8 mouse cellular contexts compared by ENCODE assay signal in the genomic region with DNA sequence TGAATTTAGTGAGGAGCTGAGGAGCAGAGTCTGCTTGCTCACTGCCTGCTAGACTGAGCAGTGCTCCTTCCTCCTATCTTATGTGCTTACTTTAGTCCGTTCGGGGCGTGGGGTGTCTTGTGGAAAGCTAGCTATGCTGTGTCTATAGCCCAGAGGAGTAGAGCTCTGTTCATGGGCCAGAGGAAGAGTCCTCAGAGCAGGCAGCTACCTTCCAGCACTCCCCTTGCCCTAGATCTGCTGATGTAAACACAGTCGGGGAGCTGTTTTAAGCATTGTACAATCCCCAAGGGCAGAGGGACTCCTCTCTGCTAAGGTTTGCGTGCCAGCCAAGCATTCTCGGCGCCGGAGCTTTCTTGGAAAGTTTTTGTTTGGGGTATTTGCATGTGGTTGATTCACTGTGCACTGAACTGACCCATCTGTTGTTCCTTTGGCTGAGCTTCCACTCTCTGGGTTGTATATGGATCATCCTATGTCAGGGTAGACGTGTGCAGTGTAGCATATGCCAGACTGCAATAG. TPM values are rescaled to one million over a fixed set of nuclear protein-coding genes. Genes with fewer than 3 reads are reported as not detected.
DNase-seq lines count a peak whose midpoint lies in the region; ATAC-seq and TF ChIP-seq lines count a peak whose summit lies in the region.

No protein-coding gene starts in this region.

- TF ChIP-seq POLR2A in heart, adult 2 months (IDR thresholded peaks at IDR 0.05; ENCODE audit: insufficient read depth, low read depth, low read length), result no peak

- H3K27me3 ChIP-seq in heart, adult 2 months (ENCODE audit: control insufficient read depth, insufficient read depth, low read length), result no peaks in the 10 kb centered on the region
- H3K27me3 ChIP-seq in intestine, postnatal 0 days (replicated peaks; ENCODE audit: control insufficient read depth, insufficient read depth, low read length), result no peaks in the 10 kb centered on the region
- H3K27me3 ChIP-seq in midbrain, embryonic 13.5 days, result no peaks in the 10 kb centered on the region
- no peaks in the 10 kb centered on the region for H3K27me3 ChIP-seq in hindbrain, embryonic 13.5 days

- peak overlapping the region; percentile 52 for H3K27ac ChIP-seq in heart, adult 2 months
- no peak overlapping the region for H3K27ac ChIP-seq in intestine, postnatal 0 days (ENCODE audit: low read depth, low read length)
- H3K27ac ChIP-seq in midbrain, embryonic 13.5 days, result no peak overlapping the region
- H3K27ac ChIP-seq in hindbrain, embryonic 13.5 days, result no peak overlapping the region

- TF ChIP-seq CTCF in heart, adult 2 months (IDR thresholded peaks at IDR 0.05), result no peak
- TF ChIP-seq CTCF in intestine, postnatal 0 days (IDR thresholded peaks at IDR 0.05; ENCODE audit: low read depth), result no peak

- H3K4me3 ChIP-seq in heart, adult 2 months, result peak overlapping the region; percentile 17; the same call in 1 of the 2 replicates
- H3K4me3 ChIP-seq in intestine, postnatal 0 days (ENCODE audit: low read depth, low read length), result no peak overlapping the region
- H3K4me3 ChIP-seq in midbrain, embryonic 13.5 days (replicated peaks), result no peak overlapping the region
- no peak overlapping the region for H3K4me3 ChIP-seq in hindbrain, embryonic 13.5 days

- peaks cover 6% of the 10 kb centered on the region for H3K4me1 ChIP-seq in heart, adult 2 months (ENCODE audit: control insufficient read depth, insufficient read depth, low read length)
- no peaks in the 10 kb centered on the region for H3K4me1 ChIP-seq in intestine, postnatal 0 days (replicated peaks; ENCODE audit: control insufficient read depth, insufficient read depth, low read length)
- no peaks in the 10 kb centered on the region for H3K4me1 ChIP-seq in midbrain, embryonic 13.5 days (replicated peaks)
- H3K4me1 ChIP-seq in hindbrain, embryonic 13.5 days (replicated peaks), result no peaks in the 10 kb centered on the region

- no peak for TF ChIP-seq EP300 in heart, adult 2 months (IDR thresholded peaks at IDR 0.05; ENCODE audit: insufficient read depth, low read depth, low read length)

- DNase-seq in heart, adult 2 months, result peak; percentile 42 to 51
- DNase-seq in heart, postnatal 4 days, result no peak
- peak; percentile 30 for DNase-seq in thymus, postnatal 4 days
- no peak for DNase-seq in thymus, postnatal 10 days (ENCODE audit: low spot score in 2 of 2)
- DNase-seq in c-Kit-positive CD71-positive TER-119-positive erythroid progenitor cells, embryonic 14.5 days (ENCODE audit: low spot score), result no peak

- 47% methylated on average over 9 of the region's 9 CpGs for WGBS in heart, adult 2 months
- WGBS in intestine, postnatal 0 days, result 57% methylated on average over 9 of the region's 9 CpGs
- 64% methylated on average over 9 of the region's 9 CpGs for WGBS in midbrain, embryonic 13.5 days
- WGBS in hindbrain, embryonic 13.5 days, result 56% methylated on average over 9 of the region's 9 CpGs

- peaks cover 2% of the 10 kb centered on the region; the same call in 1 of the 2 replicates for H3K36me3 ChIP-seq in heart, adult 2 months (ENCODE audit: control insufficient read depth, insufficient read depth, low read length)
- H3K36me3 ChIP-seq in intestine, postnatal 0 days (ENCODE audit: control insufficient read depth, insufficient read depth), result no peaks in the 10 kb centered on the region; the same call in 1 of the 2 replicates
- no peaks in the 10 kb centered on the region for H3K36me3 ChIP-seq in midbrain, embryonic 13.5 days
- H3K36me3 ChIP-seq in hindbrain, embryonic 13.5 days, result no peaks in the 10 kb centered on the region

- H3K9ac ChIP-seq in heart, adult 2 months (ENCODE audit: low read depth, low read length), result no peak overlapping the region
- no peak overlapping the region for H3K9ac ChIP-seq in intestine, postnatal 0 days (ENCODE audit: low read depth, low read length)
- H3K9ac ChIP-seq in midbrain, embryonic 13.5 days (replicated peaks), result no peak overlapping the region
- no peak overlapping the region for H3K9ac ChIP-seq in hindbrain, embryonic 13.5 days

- intact Hi-C loops in heart, adult 2 months (cut with DNase I), result no loop called here

- no peaks in the 10 kb centered on the region for H3K79me2 ChIP-seq in heart, adult 2 months (replicated peaks; ENCODE audit: control insufficient read depth, insufficient read depth, low read length)

- no peaks in the 10 kb centered on the region for H3K9me3 ChIP-seq in intestine, postnatal 0 days (ENCODE audit: control insufficient read depth)
- H3K9me3 ChIP-seq in midbrain, embryonic 13.5 days, result no peaks in the 10 kb centered on the region
- H3K9me3 ChIP-seq in hindbrain, embryonic 13.5 days, result no peaks in the 10 kb centered on the region

- peak overlapping the region; percentile 13; the same call in 1 of the 2 replicates for H3K4me2 ChIP-seq in intestine, postnatal 0 days (replicated peaks; ENCODE audit: low read depth)
- no peak overlapping the region for H3K4me2 ChIP-seq in midbrain, embryonic 13.5 days (replicated peaks)
- H3K4me2 ChIP-seq in hindbrain, embryonic 13.5 days, result no peak overlapping the region

- no peak for ATAC-seq in intestine, postnatal 0 days
- ATAC-seq in midbrain, embryonic 13.5 days, result no peak
- ATAC-seq in hindbrain, embryonic 13.5 days (ENCODE audit: low FRiP score), result no peak

RNA-seq across cellular contexts. Expression of a gene that starts 32.6 kb away (rescaled TPM):
- total RNA-seq in heart, adult 2 months (2021), result 10 to 100 TPM; 14.6 to 16.1 TPM
- polyA plus RNA-seq in heart, adult 2 months (2012; rRNA removed), result 21.5 and 30.3 TPM in 2 replicates
- total RNA-seq in heart, postnatal 4 days (2021), result 1 to 10 TPM; 7.2 to 8.7 TPM
- 68.1 and 74.0 TPM in 2 replicates for polyA plus RNA-seq in intestine, postnatal 0 days (2015; fragmentation: Nextera tagmentation; extraction: Ambion mirVana)
- polyA plus RNA-seq in midbrain, embryonic 13.5 days (2015; fragmentation: Nextera tagmentation; extraction: Ambion mirVana), result 18.6 and 21.1 TPM in 2 replicates
- 21.0 and 21.5 TPM in 2 replicates for polyA plus RNA-seq in hindbrain, embryonic 13.5 days (2015; fragmentation: Nextera tagmentation; extraction: Ambion mirVana)

Comparison
In these comparisons a context has a peak if more than half of its experiments do, and no peak if none do; other contexts are left out.
1. DNase-seq: peak in heart, adult 2 months (2 of 2) and thymus, postnatal 4 days (single experiment); none in heart, postnatal 4 days (single experiment), thymus, postnatal 10 days (0 of 2) and c-Kit-positive CD71-positive TER-119-positive erythroid progenitor cells, embryonic 14.5 days (single experiment).